Mouse (Mus musculus) right cerebral cortex, adult 2 months (tissue): Measurements from ENCODE around the gene Herc3.

Source experiments
- DNase-seq, 2 experiments: peaks; one replicate each; pipeline ENCODE4 v3.0.0; 2021 to 2022; ENCODE audit warnings: low spot score in 2 of 2

The Herc3 gene

GRCm38 (mm10) chr6:58859517-58859916 is 28.3 kb downstream of the Herc3 start:
- no peak for DNase-seq

- DNase-seq, result peak in 1 of 2 experiments; percentile 21
Observed at GRCm38 (mm10) chr6:58862446-58862993, 31.3 kb downstream of the Herc3 start.

DNA sequence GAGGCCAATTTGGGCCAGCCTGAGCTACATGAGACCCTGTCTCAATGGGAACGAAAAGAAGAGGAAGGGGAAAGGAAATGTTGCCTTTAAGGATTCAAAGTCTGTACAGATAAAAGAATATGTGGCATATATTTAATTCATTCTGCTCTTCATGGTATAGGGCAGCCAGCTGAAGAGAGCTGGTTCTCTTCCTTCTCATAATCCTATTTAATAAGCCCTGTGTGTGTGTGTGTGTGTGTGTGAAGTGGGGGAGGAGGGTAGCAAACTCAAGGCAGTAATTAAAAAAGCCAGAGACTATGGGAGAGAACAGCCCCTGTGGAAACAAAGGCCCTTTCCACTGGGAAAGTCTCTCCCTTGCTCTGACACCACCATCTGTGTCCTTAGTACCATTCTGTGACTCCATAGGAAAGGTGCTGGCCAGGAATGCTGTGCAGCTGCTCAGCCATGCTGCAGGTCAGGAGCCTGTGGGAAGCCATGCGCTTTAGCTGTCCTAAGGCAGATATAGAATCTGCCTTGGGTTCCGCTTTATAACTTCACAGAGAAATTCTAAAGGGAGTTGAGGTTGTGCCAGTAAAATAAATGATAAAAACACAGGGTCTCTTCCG is 32.5 kb downstream of the Herc3 start:
- no peak for DNase-seq

GRCm38 (mm10) chr6:58867858-58868257 is 36.6 kb downstream of the Herc3 start:
- peak in 1 of 2 experiments; percentile 36 for DNase-seq

DNA sequence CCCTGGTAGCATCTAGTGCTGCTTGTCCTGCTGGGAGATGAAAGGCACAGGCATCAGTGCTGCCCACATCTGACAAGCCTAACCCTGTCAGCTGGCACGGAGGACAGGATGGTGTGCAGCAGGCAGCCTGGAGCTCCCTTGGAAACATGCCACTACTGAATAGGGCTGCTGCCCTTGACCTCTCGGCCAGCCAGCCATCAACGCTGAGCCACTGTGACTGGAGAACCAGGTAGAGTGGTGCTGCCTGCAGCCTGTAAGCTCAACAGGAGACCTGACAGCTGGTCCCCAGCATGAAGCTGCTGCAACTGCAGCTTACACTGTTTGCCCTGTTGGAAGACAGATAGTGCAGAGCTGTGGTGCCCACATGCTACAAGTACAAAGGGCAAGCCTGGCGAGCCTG is 48.3 kb downstream of the Herc3 start:
- no peak for DNase-seq

- no peak for DNase-seq
Observed at GRCm38 (mm10) chr6:58879987-58880386, 48.7 kb downstream of the Herc3 start.

DNA sequence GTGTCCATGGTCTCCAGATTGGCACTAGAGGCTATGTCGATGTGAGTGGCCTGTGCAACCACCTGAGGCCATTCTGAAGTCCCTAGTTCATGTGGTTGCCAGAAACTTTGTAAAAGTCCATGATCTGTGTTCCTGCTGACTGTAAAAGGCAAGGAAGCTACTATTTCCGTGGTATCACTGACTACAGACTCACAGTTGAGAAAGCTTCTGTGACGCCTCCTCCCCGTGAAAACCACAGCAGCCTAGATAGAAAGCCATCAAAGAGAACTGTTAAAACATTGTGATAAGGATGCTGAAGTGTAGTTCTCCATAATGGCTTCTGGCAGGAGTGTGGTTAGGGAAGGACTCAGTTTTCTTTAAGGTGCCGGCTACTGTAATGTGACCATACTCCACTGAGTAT is 49.6 kb downstream of the Herc3 start:
- DNase-seq, result no peak

DNA sequence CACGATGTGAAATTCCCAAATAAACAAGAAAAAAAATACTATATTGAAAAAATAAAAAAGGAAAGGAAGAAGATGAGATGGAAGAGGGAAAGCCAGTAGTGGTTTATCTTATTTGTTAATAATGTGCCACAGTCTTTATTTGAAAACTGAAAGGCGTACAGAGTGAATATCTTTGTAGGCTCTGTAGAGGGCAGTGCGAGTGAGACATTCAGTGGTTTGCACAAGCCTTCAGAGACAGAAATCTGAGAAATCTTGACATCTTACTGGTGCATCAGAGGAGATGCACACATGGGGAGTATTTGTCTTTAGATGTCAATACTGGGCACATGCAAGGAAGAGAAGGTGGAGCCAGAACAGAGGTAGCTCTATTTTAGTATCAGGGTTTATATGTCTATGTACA is 50.1 kb downstream of the Herc3 start:
- no peak for DNase-seq

DNA sequence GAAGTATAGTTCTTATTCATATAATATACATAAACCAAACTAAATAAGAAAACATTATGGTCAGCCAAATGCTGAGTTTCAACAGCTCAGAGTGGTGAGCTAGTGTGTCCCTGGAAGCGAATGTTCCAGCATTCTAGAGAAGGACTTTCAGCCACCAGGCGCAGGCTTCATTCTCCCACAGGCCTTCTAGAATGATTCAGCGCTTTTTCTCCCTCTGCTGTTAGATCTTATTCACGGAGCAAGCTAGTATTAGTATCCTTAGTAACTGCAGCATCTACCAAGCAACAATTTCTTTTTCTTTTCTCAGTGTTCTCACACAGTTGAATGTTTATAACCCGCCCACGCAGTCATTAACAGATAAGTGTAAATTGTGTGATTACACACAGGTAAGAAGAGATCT is 51.0 kb downstream of the Herc3 start:
- peak in 1 of 2 experiments; percentile 32 for DNase-seq

GRCm38 (mm10) chr6:58889917-58890316 is 58.7 kb downstream of the Herc3 start:
- no peak for DNase-seq

GRCm38 (mm10) chr6:58893307-58893706 is 62.0 kb downstream of the Herc3 start:
- no peak for DNase-seq

DNA sequence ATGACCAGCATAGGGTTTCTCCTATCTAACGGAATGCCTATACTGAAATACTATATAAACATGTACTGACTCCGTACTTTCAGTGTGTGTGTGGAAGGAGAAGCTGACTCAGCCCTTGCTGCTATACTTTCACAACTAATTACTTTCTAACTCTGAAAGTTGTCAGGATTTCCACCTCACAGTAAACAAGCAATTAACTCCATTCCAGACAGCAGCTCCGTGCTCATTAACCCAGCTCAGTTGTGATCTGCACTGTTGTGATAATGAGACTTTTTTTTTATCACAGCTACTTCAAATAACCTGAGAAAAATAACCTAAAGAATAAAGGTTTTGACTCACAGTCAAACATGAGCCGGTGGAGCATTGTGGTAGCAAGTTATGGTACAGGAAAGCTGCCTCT is 63.7 kb downstream of the Herc3 start:
- no peak for DNase-seq

DNA sequence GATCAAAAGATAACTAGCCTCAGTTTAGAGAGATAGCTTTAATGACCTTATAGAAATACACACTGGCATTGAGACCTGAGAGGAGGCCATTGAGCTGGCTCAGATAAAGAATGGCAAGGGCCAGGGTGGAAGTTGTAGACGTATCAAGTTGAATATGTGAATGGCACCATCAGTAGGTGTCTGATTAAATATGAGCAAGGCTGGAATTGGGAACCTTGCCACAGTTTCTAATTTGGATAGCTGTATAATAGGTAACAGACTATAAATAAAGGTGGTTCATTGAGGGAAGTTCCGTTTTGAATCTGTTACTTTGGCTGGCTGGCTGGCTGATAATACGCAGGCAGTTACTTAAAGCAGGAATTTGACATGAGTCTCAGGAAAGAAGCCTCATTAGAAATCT is 65.4 kb downstream of the Herc3 start:
- no peak for DNase-seq

DNA sequence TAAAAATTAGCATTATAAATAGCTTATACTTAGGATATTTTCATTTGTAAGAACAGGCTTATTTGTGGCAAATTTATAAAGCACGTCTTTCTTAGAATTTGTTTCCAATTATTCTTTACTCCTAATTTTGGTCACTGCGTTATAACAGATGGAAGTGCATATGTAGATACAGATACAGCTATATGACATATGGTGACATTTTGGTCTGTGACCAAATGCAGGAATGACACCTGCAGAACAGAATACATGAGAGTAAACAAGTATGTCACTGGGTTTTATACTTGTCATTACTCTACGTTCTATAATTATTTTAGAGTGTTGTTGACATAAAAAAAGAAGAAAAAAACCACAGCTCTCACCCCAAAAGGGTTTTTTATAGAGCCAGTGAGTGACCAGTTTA is 67.8 kb downstream of the Herc3 start:
- no peak for DNase-seq

DNA sequence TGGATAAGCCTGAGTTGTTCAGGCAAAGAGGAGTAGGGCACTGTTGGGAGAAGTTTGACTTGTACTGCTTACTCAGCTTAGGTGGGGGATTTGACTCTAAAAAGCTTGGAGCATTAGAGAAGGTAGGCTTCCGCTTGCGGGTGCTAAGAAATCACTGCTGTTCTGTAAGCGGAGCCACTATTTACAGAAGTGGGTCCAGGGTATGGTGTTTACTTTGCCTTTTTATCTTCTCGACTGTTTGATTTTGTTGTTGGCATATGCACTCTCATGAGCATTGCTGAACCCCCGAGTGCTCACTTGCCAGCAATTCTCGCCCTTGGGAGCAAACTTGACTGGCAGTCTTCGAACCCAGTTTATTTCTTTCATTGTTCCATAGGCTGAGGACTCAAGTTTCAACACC is 69.3 kb downstream of the Herc3 start:
- no peak for DNase-seq

DNA sequence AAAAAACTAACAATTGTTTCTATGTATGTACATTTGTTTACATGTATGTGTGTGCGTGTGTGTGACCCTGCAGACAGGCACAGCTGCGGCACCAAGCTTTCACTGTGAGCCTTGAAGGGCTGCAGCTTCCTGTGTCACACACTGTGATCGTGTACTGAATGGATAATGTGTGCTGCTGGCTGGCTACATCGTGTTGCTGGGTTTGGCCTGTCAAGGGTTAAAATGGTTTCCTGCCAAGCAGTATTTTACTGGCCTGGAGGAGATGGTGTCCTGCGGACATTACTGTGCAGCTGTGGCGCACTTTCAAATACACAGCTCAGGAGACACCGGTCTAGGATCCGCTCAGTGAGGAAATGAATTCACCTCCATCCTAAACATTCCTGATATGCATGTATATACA is 71.9 kb downstream of the Herc3 start:
- peak; percentile 38 to 51 for DNase-seq

- no peak for DNase-seq
Observed at GRCm38 (mm10) chr6:58904551-58904950, 73.3 kb downstream of the Herc3 start.

DNA sequence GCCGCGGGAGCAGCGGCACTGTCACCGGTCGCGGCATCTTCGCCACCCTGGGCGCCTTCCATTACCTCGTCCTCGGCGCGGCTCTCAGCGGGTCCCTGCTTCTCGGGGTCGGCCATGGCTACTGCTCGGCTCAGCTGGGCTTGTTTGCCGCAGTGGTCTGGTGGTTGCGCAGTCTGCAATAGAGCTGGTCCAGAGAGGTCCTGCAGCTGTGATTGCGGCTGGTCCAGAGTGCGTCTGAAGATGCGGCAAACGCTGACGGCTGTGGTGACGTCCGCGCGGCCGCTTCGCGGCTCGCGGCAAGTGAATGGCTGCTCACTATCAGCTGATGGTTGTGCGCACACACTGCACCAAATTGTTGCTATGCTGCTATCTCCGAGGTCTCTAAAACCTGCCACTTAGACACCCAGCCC is 75.6 kb downstream of the Herc3 start, which contains the start of gene Nap1l5:
Gene Nap1l5 (minus strand): TSS at position 225 of the 410 bp plus-strand sequence.
- DNase-seq, result peak; percentile 73 to 83

GRCm38 (mm10) chr6:58907336-58907735 is 76.1 kb downstream of the Herc3 start:
- DNase-seq, result no peak

DNA sequence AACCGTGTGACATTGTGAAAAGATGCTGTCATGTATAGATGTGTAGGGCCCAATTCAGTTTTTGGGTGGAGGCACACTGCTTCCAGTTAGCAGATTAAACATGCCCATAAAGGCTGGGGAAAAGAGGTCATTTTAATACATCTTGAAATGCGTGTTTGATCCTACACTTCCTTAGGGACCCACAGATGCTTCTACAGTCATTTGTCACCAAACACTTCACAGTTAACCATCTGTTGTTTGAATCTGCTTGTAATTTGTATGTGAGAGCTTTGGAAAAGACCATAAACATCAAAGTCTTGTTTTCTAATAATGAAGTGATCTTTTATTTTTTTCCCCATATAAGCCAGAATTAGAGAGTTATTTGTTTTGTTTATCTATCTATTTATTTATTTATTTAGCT is 76.5 kb downstream of the Herc3 start:
- no peak for DNase-seq

DNA sequence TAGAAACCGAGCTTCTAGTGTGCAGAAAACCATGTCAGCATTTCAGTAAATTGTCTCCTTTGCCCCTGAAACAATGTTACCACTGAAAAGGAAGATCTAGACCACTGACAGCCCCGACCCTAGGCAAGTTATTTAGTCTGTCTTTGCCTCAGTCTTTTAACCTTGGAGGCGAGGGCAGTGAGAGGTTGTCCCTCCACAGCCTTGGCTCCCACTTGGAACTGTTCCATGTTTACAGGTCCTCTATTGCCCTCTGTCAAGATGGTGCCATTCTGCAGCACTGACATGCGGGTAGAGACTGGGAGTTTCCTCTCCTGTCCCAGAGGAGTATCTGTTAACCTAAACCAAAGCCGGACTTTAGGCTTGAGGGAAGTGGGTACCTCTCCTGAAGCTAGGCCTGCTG is 81.6 kb downstream of the Herc3 start:
- DNase-seq, result no peak

DNA sequence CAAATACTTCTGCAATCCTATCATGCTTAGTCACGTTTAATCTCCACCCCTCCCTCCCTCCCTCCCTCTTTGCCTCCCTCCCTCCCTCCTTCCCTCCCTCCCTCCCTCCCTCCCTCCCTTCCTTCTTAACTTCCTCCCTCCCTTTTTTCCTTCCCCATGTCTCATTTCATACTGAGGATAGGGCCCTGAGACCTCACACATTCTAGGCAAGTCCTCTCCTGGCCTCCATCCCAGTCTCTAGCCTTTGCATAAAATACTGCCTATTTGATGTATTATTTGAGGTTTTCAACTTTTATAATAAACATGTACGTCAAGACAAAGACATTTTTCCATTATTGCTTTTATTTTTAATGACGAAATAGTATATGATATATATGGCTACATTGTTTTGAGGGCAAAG is 82.3 kb downstream of the Herc3 start:
- DNase-seq, result no peak

DNA sequence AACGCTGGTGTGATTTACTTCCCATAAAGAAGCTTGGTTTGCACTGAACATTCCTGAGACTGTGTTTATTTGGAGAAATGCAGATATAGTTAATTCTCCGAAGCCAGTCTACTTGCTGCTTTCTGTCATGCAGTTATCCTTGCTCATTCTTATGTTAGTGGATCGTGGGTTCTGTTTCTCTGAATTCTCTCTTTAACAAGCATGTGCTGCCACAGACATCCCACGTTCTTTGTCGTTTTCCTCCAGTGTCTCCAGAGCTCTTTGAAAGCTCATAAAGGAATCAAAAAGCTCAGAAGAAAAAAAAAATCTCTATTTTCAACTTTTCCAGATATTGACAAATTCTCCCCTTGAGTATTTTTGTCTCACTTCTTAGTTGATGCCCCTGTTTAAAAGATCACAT is 82.7 kb downstream of the Herc3 start:
- no peak for DNase-seq

DNA sequence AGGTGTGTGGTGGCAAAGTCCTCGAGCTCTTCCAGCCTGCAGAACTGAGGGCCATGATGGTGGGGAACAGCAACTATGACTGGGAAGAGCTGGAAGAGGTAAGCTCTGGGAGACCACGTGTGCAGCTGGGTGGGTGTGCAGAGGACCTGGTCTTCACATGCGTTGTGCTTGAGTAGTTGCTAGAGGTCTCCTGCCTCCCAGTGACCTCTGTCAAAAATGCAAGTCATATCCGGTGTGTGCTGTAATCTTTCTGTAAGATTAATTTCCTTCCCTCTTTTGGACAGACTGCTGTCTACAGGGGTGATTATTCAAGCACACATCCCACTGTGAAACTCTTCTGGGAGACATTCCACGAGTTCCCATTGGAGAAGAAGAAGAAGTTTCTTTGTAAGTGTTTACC is 85.2 kb downstream of the Herc3 start:
- no peak for DNase-seq
